Mouse (Mus musculus) c-Kit-positive CD71-positive TER-119-negative erythroid progenitor cells, embryonic 14.5 days (primary cell): ENCODE measurements around the gene Nfkbie.

Experiments
- DNase-seq: peaks from one replicate; pipeline ENCODE4 v3.0.0-alpha.2; 2013; ENCODE audit warnings: low read depth

The Nfkbie gene

DNA sequence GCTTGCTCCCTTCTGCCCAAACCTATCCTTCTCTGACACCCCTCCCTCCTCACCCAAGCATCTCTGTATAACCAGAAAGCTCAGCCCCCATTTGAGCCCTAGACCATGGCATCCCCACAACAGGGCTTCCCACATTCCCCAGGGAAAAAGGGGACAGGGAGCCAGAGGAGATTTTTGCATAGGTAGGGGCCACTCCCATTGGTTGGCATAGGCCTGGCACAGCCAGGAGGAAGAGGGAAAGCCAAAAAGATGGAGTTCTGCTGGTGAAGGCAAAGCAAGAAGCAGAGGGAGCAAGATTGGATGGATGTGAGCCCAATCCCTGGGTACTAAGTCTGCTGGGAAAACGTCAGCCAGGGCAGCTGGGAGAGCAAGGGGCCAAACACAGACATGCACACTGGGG lies 12.4 kb upstream of the Nfkbie start:
- DNase-seq, result no peak

GRCm38 (mm10) chr17:45544001-45544872 lies 11.3 kb upstream of the Nfkbie start:
- no peak for DNase-seq

- DNase-seq, result no peak
Observed at GRCm38 (mm10) chr17:45544873-45545277, 10.6 kb upstream of the Nfkbie start.

- DNase-seq, result no peak
Observed at GRCm38 (mm10) chr17:45545278-45545961, 10.1 kb upstream of the Nfkbie start.

GRCm38 (mm10) chr17:45546941-45547340 lies 8.6 kb upstream of the Nfkbie start:
- no peak for DNase-seq

GRCm38 (mm10) chr17:45547461-45548190 lies 7.9 kb upstream of the Nfkbie start:
- DNase-seq, result no peak

GRCm38 (mm10) chr17:45548541-45549512 lies 6.7 kb upstream of the Nfkbie start:
- DNase-seq, result no peak

- DNase-seq, result no peak
Observed at GRCm38 (mm10) chr17:45549617-45550181, 5.8 kb upstream of the Nfkbie start, which contains the start of gene Tmem151b. Gene Tmem151b (minus strand): TSS chr17:45549677.

DNA sequence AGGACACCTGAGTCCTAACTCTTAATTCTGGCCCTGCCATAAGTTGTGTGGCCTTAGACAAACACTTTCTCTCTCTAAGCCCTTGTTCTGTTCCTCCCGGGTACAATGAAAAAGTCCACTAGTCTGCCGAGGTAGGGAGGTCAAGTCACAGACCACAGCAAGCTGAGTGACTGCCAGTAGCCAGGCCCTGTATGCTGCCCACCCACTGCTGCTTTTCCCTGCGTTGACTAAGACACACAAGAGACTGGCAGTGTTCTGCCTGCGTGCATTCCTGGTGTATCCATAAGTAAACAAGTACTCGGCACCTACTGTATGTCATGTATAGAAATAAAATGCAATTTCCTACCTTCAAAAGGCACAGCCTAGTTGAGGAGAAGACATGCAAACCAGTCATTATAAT lies 5.2 kb upstream of the Nfkbie start:
- no peak for DNase-seq

GRCm38 (mm10) chr17:45551249-45551796 lies 4.2 kb upstream of the Nfkbie start:
- DNase-seq, result no peak

GRCm38 (mm10) chr17:45551816-45552451 lies 3.6 kb upstream of the Nfkbie start:
- peak; percentile 73 for DNase-seq

DNA sequence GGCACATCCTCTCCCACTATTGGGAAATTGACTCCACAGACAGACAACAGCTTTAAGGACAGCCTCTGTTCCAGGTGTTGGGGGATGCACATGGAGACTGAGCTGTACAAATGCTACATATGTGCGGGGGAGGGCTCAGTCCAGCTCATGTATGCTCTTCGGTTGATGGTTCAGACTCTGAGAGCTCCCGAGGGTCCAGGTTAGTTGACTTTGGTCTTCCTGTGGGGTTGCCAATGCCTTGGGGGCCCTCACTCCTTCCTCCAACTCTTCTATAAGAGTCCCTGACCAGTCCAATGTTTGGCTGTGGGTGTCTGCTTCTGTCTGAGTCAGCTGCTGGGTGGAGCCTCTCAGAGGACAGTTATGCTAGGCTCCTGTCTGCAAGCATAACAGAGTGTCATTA lies 2.4 kb upstream of the Nfkbie start:
- no peak for DNase-seq

DNA sequence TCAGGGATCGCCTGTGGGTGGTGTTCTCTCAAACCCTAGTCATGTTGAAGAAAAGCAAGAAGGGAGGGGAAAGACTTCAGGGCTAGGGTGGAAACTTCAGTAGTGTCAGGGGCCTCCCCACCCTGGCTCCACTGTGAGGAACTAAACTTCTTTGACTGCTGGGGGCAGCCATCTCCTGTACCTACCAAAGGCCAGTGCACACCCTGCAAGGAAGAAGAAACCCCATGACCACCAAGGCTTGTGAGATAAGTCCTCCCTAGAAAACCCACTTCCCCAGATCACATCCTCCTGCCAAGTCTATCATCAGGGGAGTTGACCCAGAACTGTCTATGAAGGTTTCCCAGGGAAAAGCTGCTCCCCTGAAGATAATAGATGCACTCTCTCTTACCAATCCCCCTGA lies 1.1 kb upstream of the Nfkbie start:
- no peak for DNase-seq

- no peak for DNase-seq
Observed at GRCm38 (mm10) chr17:45556107-45556489, 595 bp downstream of the Nfkbie start.

DNA sequence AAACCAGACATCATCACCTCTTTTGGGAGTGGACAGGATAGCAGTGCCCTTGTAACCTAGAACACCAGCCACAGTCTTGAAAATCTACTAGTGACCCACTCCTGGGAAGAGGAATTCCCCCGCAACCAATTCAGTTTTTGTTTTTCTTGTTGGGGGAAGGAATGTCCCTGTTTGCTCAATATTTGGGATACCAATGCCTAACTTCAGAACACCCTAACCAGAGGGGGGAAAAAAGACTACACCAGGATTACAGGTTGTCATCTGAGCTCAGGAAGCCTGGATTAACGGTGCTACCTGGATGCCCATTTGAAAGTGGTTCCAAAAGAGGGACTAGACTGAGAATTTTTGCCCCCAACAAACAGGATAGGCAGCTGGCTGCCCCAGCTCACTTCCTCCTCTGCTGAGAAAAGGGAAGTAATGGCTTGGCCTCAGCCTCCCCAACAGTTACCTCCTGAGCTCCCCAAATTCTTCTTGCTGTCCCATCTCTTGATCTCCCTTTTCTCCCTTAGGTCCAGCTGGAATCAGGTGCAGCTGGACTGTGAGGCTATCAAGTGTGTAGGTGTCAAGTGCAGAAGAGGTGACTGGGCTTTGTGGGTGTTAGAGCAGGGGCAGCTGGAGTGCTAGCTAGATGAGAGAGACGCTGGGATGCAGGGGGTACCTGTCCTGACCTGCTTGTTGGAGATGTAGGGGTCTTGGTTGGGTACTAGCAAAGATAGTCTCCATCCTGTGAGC lies 1.2 kb downstream of the Nfkbie start:
- no peak for DNase-seq

GRCm38 (mm10) chr17:45557246-45557824 lies 1.8 kb downstream of the Nfkbie start:
- DNase-seq, result no peak

- DNase-seq, result no peak
Observed at GRCm38 (mm10) chr17:45557998-45558862, 2.7 kb downstream of the Nfkbie start.
